Mouse (Mus musculus): ENCODE measurements around the gene Heg1. TPM values are rescaled to one million over a fixed set of nuclear protein-coding genes. Genes with fewer than 3 reads are reported as not detected.

Gene Heg1
- total RNA-seq, 2 experiments from 2014 or later: 30.4 to 43.3 TPM

GRCm38 (mm10) chr16:33776766-33777529, 92.8 kb downstream of the Heg1 start:
- Histone ChIP-seq H3K4me3 (no peak overlapping the region), H3K27ac (no peak overlapping the region)
- TF ChIP-seq CTCF (IDR thresholded peaks at IDR 0.05): no peak
- intact Hi-C loops (cut with DNase I): no loop called here
- DNase-seq: no peak

- TF ChIP-seq CTCF (IDR thresholded peaks at IDR 0.05): no peak
- Histone ChIP-seq H3K27ac (no peak overlapping the region), H3K4me3 (no peak overlapping the region)
- no peak for DNase-seq
- intact Hi-C loops (cut with DNase I): no loop called here
Measured at GRCm38 (mm10) chr16:33777607-33778006, 93.4 kb downstream of the Heg1 start.

- intact Hi-C loops (cut with DNase I): no loop called here
- no peak overlapping the region for H3K27ac ChIP-seq
- DNase-seq: no peak
Measured at GRCm38 (mm10) chr16:33781789-33782728, 97.9 kb downstream of the Heg1 start.

GRCm38 (mm10) chr16:33782729-33783091, 98.5 kb downstream of the Heg1 start:
- no peak for DNase-seq
- Histone ChIP-seq H3K4me3 (no peak overlapping the region), H3K27ac (no peak overlapping the region)
- TF ChIP-seq CTCF (IDR thresholded peaks at IDR 0.05): no peak
- intact Hi-C loops (cut with DNase I): no loop called here

More at GRCm38 (mm10) chr16:33781789-33782728, 97.9 kb downstream of the Heg1 start:
- H3K4me3 ChIP-seq: no peak overlapping the region
- TF ChIP-seq CTCF (IDR thresholded peaks at IDR 0.05): no peak

- no peak overlapping the region for H3K4me3 ChIP-seq
- no peak for DNase-seq
- TF ChIP-seq CTCF (IDR thresholded peaks at IDR 0.05): no peak
- intact Hi-C loops (cut with DNase I): no loop called here
- no peak overlapping the region for H3K27ac ChIP-seq
Measured at GRCm38 (mm10) chr16:33784547-33784946, 100.4 kb downstream of the Heg1 start.

GRCm38 (mm10) chr16:33785092-33785704, 101.0 kb downstream of the Heg1 start:
- no peak for TF ChIP-seq CTCF (IDR thresholded peaks at IDR 0.05)
- intact Hi-C loops (cut with DNase I): no loop called here
- Histone ChIP-seq H3K27ac (no peak overlapping the region), H3K4me3 (no peak overlapping the region)
- no peak for DNase-seq

GRCm38 (mm10) chr16:33786657-33787390, 102.7 kb downstream of the Heg1 start:
- Histone ChIP-seq H3K4me3 (no peak overlapping the region), H3K27ac (no peak overlapping the region)
- intact Hi-C loops (cut with DNase I): no loop called here
- no peak for DNase-seq
- no peak for TF ChIP-seq CTCF (IDR thresholded peaks at IDR 0.05)

GRCm38 (mm10) chr16:33793846-33794791, 109.9 kb downstream of the Heg1 start, which contains the start of gene Muc13:
Muc13 (plus strand) TSS chr16:33794037.
- H3K4me3 ChIP-seq: no peak within 1 kb of the TSS
- intact Hi-C loops (cut with DNase I): no loop called here
- H3K27ac ChIP-seq: no peak within 1 kb of the TSS
- TF ChIP-seq CTCF (IDR thresholded peaks at IDR 0.05): no peak
- DNase-seq: no peak

GRCm38 (mm10) chr16:33795106-33795505, 110.9 kb downstream of the Heg1 start:
- intact Hi-C loops (cut with DNase I): loop anchor here (5.0 kb wide), 1 partner anchor 488 kb away; no protein-coding TSS in a partner anchor
- no peak for TF ChIP-seq CTCF (IDR thresholded peaks at IDR 0.05)
- H3K27ac ChIP-seq: no peak overlapping the region
- no peak for DNase-seq
- no peak overlapping the region for H3K4me3 ChIP-seq

GRCm38 (mm10) chr16:33795887-33796286, 111.7 kb downstream of the Heg1 start:
- Histone ChIP-seq H3K27ac (no peak overlapping the region), H3K4me3 (no peak overlapping the region)
- DNase-seq: no peak
- no peak for TF ChIP-seq CTCF (IDR thresholded peaks at IDR 0.05)
- intact Hi-C loops (cut with DNase I): loop anchor here (2.0 to 5.0 kb wide), 2 partner anchors 237 to 489 kb away; no protein-coding TSS in a partner anchor

GRCm38 (mm10) chr16:33796756-33797155, 112.6 kb downstream of the Heg1 start:
- intact Hi-C loops (cut with DNase I): loop anchor here (2.0 to 5.0 kb wide), 2 partner anchors 238 to 489 kb away; no protein-coding TSS in a partner anchor
- no peak overlapping the region for H3K4me3 ChIP-seq
- no peak for DNase-seq
- no peak for TF ChIP-seq CTCF (IDR thresholded peaks at IDR 0.05)
- H3K27ac ChIP-seq: no peak overlapping the region

Data from gastrocnemius, adult 2 months (tissue).